Mouse (Mus musculus) Patski (cell line): ENCODE results near the gene Mc1r. TPM values are rescaled to one million over a fixed set of nuclear protein-coding genes. Genes with fewer than 3 reads are reported as not detected.
"Not testable (repeated sequence)": the region's sequence is repeated elsewhere in the genome, so short reads cannot be mapped to it uniquely, and the experiment has no call there.

ENCODE experiments used
- ATAC-seq: fragments of 100-300 bp; one replicate; pipeline ENCODE4 v1.8.0; 2021
- CTCF ChIA-PET: fragments of 350-600 bp; sonication (Branson Sonifier 250); formaldehyde crosslinking; loops from one replicate; lab custom pipeline; 2022; ENCODE audit warnings: inconsistent platforms; lab: Charles Lee
- POLR2A ChIA-PET: fragments of 350-600 bp; sonication (Branson Sonifier 250); formaldehyde crosslinking; loops from one replicate; lab custom pipeline; 2022; ENCODE audit warnings: antibody characterized with exemption, inconsistent platforms; lab: Charles Lee
- DNase-seq: peaks from one replicate; pipeline ENCODE4 v3.0.0-alpha.2; 2011; ENCODE audit warnings: low read depth, low spot score
- H3K27me3 ChIP-seq: fragments of 371-371 bp; one replicate; pipeline ENCODE4 v1.5.1; 2021
- CTCF ChIP-seq: fragments of 100-300 bp; IDR thresholded peaks from one replicate; pipeline ENCODE4 v1.5.1; 2021
- in situ Hi-C: fragments of 300-500 bp; cut with MboI; formaldehyde crosslinking; loops from 3 replicates; pipeline ENCODE4 v1.11.1; 2018; ENCODE audit warnings: low pct_unique_long_range_greater_than_20kb, mixed read lengths
- polyA plus RNA-seq: library from polyadenylated mRNA; unstranded; gene quantifications from one replicate; pipeline ENCODE4 v1.2.3, GENCODE M21; 2021

Gene Mc1r
- polyA plus RNA-seq, 1 experiment from 2014 or later = 0.05 TPM

GRCm38 (mm10) chr8:123431616-123432365 is 24.9 kb downstream of the Mc1r start:
- ATAC-seq = no peak
- ChIA-PET POLR2A (no interaction called here), CTCF (no interaction called here)
- in situ Hi-C loops = no loop called here
- no peaks in the 10 kb centered on the region for H3K27me3 ChIP-seq
- TF ChIP-seq CTCF = no peak
- DNase-seq = no peak

GRCm38 (mm10) chr8:123432381-123432780 is 25.5 kb downstream of the Mc1r start:
- H3K27me3 ChIP-seq = no peaks in the 10 kb centered on the region
- DNase-seq (no peak), ATAC-seq (no peak)
- ChIA-PET POLR2A (no interaction called here), CTCF (no interaction called here)
- no peak for TF ChIP-seq CTCF
- in situ Hi-C loops = no loop called here

GRCm38 (mm10) chr8:123433241-123433974 is 26.5 kb downstream of the Mc1r start:
- ATAC-seq, in situ Hi-C loops, POLR2A ChIA-PET, DNase-seq, CTCF ChIA-PET, H3K27me3 ChIP-seq: not testable (repeated sequence)

- no peak for DNase-seq
- peaks cover 5% of the 10 kb centered on the region for H3K27me3 ChIP-seq
- ATAC-seq = no peak
- POLR2A ChIA-PET = no interaction called here
- no peak for TF ChIP-seq CTCF
- CTCF ChIA-PET = interaction anchor here (2.0 kb wide), 1 partner anchor 36 kb away, joined by 7 read pairs; the partner anchor contains the start of gene Mc1r
- in situ Hi-C loops = no loop called here
Observed at GRCm38 (mm10) chr8:123441788-123442187, 34.9 kb downstream of the Mc1r start.

- in situ Hi-C loops = no loop called here
- no peak for TF ChIP-seq CTCF
- peaks cover 5% of the 10 kb centered on the region for H3K27me3 ChIP-seq
- ChIA-PET CTCF (interaction anchor here (1.1 to 2.0 kb wide), 6 partner anchors 10 to 72 kb away, joined by 3 to 7 read pairs (median 5); partner anchors contain the start of genes Mc1r and Tubb3), POLR2A (no interaction called here)
- DNase-seq (no peak), ATAC-seq (no peak)
Observed at GRCm38 (mm10) chr8:123442351-123442750, 35.4 kb downstream of the Mc1r start.

GRCm38 (mm10) chr8:123442871-123443575 is 36.1 kb downstream of the Mc1r start:
- peaks cover 5% of the 10 kb centered on the region for H3K27me3 ChIP-seq
- ChIA-PET CTCF (interaction anchor here (0.8 to 2.0 kb wide), 11 partner anchors 9 to 72 kb away, joined by 3 to 7 read pairs (median 4); partner anchors contain the start of genes Mc1r, Tcf25 and Tubb3), POLR2A (no interaction called here)
- TF ChIP-seq CTCF = peak; percentile 98
- in situ Hi-C loops = no loop called here
- ATAC-seq (peak; percentile 85), DNase-seq (peak; percentile 84)

- ATAC-seq (no peak), DNase-seq (no peak)
- CTCF ChIA-PET = interaction anchor here (0.8 to 2.0 kb wide), 10 partner anchors 9 to 71 kb away, joined by 3 to 7 read pairs (median 4); partner anchors contain the start of genes Mc1r, Tcf25 and Tubb3
- TF ChIP-seq CTCF = no peak
- in situ Hi-C loops = no loop called here
- H3K27me3 ChIP-seq = peaks cover 3% of the 10 kb centered on the region
- POLR2A ChIA-PET = interaction anchor here (0.5 to 0.9 kb wide), 2 partner anchors 12 to 31 kb away, joined by 3 read pairs; no protein-coding TSS in a partner anchor
Observed at GRCm38 (mm10) chr8:123443576-123443921, 36.6 kb downstream of the Mc1r start.

- TF ChIP-seq CTCF = no peak
- ChIA-PET POLR2A (interaction anchor here (0.5 to 0.9 kb wide), 2 partner anchors 11 to 31 kb away, joined by 3 read pairs; no protein-coding TSS in a partner anchor), CTCF (interaction anchor here (1.3 to 1.4 kb wide), 2 partner anchors 10 to 70 kb away, joined by 3 to 4 read pairs; partner anchors contain the start of gene Tcf25)
- H3K27me3 ChIP-seq = no peaks in the 10 kb centered on the region
- DNase-seq (no peak), ATAC-seq (no peak)
- in situ Hi-C loops = no loop called here
Observed at GRCm38 (mm10) chr8:123444131-123444530, 37.2 kb downstream of the Mc1r start.

- ChIA-PET POLR2A (no interaction called here), CTCF (no interaction called here)
- no peak for DNase-seq
- no peak for ATAC-seq
- no peaks in the 10 kb centered on the region for H3K27me3 ChIP-seq
- TF ChIP-seq CTCF = no peak
- in situ Hi-C loops = no loop called here
Observed at GRCm38 (mm10) chr8:123445981-123446380, 39.1 kb downstream of the Mc1r start.

- TF ChIP-seq CTCF = no peak
- ChIA-PET CTCF (no interaction called here), POLR2A (no interaction called here)
- ATAC-seq (no peak), DNase-seq (no peak)
- in situ Hi-C loops = no loop called here
- no peaks in the 10 kb centered on the region for H3K27me3 ChIP-seq
Observed at GRCm38 (mm10) chr8:123446799-123447198, 39.9 kb downstream of the Mc1r start.
